Mouse (Mus musculus) lung, adult 2 months (tissue): ENCODE data around the gene Farp1. TPM values are rescaled to one million over a fixed set of nuclear protein-coding genes. Genes with fewer than 3 reads are reported as not detected.
A peak's percentile ranks its signal among the peaks of the same experiment; 100 is the strongest.

ENCODE experiments used
- DNase-seq: peaks from one replicate; pipeline ENCODE4 v3.0.0; 2022
- H3K4me1 ChIP-seq: fragments of 200-500 bp; 2 replicates; pipeline ENCODE4 v1.6.1; 2011; ENCODE audit warnings: low read length; ENCODE audit not compliant: control insufficient read depth, insufficient read depth
- H3K4me3 ChIP-seq: fragments of 200-500 bp; replicated peaks from 2 replicates; pipeline ENCODE3; 2011; ENCODE audit warnings: low read depth, mild to moderate bottlenecking, control low read depth, low read length; ENCODE audit errors: extremely low read depth
- CTCF ChIP-seq: fragments of 200-500 bp; IDR thresholded peaks from 2 replicates; pipeline ENCODE4 v1.5.1; 2011; ENCODE audit warnings: mild to moderate bottlenecking, low read length, control low read depth; ENCODE audit not compliant: insufficient read depth
- POLR2A ChIP-seq: fragments of 200-500 bp; IDR thresholded peaks from 2 replicates; pipeline ENCODE4 v1.6.1; 2011; ENCODE audit warnings: low read depth, mild to moderate bottlenecking, control low read depth, low read length, borderline replicate concordance; ENCODE audit errors: extremely low read depth
- WGBS: fragments of 180-500 bp; shearing (Covaris S2); methylation state at CpG from one replicate; pipeline ENCODE4 v1.1.7; 2018; 5-methylcytosine and 5-hydroxymethylcytosine counted together
- polyA plus RNA-seq: library from polyadenylated mRNA; depleted of rRNA; stranded (reverse); fragments of >200 nt; gene quantifications from 2 replicates; pipeline ENCODE4 v1.2.3, GENCODE M21; 2012

Farp1 gene
- polyA plus RNA-seq, 1 experiment, result 42.3 TPM

DNA sequence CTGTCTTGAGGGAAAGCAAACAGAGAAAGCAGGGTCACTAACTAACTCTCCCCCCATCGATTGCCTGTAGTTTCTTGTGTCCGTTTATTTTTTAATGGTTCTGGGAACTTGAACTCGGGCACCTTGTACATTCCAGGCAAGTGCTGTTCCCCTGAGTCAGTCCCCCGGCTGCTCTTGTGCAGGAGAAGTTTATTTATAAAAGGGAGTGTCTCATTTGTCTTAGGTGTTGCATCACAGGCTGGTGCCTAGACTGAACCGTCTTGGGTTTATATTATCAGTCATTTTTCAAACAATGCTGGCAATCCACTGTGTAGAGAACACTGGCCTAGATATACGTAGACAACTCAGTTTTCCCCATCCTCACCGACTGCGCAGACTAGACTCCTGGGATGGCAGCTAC lies 204.4 kb downstream of the Farp1 start:
- 23% methylated on average over 8 of the region's 8 CpGs for WGBS
- H3K4me3 ChIP-seq, result no peak overlapping the region
- no peak for DNase-seq
- H3K4me1 ChIP-seq, result peaks cover 6% of the 10 kb centered on the region; the same call in 1 of the 2 replicates
- TF ChIP-seq CTCF (no peak), POLR2A (no peak)

DNA sequence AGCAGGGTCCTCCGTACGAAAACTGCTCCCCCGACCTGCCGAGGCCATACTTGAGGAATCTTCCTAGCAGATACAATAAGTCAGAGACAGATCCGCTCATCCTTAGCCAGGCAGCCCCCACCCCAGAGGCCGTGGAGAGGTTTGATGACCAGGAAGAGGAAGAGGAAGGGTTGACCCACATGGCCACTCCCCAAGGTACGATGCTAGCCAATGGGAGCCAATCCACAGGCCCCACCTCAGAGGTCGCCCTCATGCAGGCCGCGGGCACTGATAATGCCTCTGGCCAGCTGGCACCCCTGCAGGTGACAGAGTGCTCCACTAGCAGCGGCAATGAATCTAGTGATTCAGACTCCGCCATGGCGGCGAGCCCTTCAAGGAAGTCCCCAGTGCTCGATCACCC lies 209.1 kb downstream of the Farp1 start:
- no peak for TF ChIP-seq CTCF
- TF ChIP-seq POLR2A, result no peak
- H3K4me3 ChIP-seq, result no peak overlapping the region
- H3K4me1 ChIP-seq, result peaks cover 10% of the 10 kb centered on the region
- no peak for DNase-seq
- WGBS, result 95% methylated on average over 15 of the region's 15 CpGs

GRCm38 (mm10) chr14:121246048-121246731 lies 211.2 kb downstream of the Farp1 start:
- TF ChIP-seq CTCF (no peak), POLR2A (no peak)
- 68% methylated on average over 14 of the region's 14 CpGs for WGBS
- Histone ChIP-seq H3K4me1 (peaks cover 4% of the 10 kb centered on the region; the same call in 1 of the 2 replicates), H3K4me3 (no peak overlapping the region)
- peak; percentile 29 for DNase-seq

DNA sequence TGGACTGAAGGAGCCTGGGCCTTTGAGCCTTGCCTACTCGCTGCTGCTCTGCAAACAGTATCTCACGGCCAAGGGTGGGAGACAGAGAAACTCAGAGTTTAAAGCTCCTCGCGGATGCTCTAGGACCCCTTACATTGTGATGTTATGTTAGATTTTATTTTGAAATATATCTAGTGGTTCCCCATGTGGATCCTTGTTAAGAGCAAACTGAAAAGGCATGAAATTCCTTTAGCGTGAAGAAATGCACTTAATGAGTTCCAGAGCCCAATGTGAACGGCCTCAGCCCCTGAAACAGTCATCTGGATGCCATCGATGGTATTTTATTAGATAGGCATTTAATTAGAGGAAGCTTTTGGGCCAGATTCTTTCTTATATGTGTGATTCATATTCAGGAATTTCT lies 212.3 kb downstream of the Farp1 start:
- WGBS, result 69% methylated on average over 7 of the region's 7 CpGs
- H3K4me1 ChIP-seq, result peaks cover 4% of the 10 kb centered on the region; the same call in 1 of the 2 replicates
- no peak for DNase-seq
- TF ChIP-seq POLR2A (no peak), CTCF (no peak)
- no peak overlapping the region for H3K4me3 ChIP-seq

GRCm38 (mm10) chr14:121248346-121248745 lies 213.3 kb downstream of the Farp1 start:
- 69% methylated on average over 5 of the region's 5 CpGs for WGBS
- Histone ChIP-seq H3K4me1 (peaks cover 4% of the 10 kb centered on the region; the same call in 1 of the 2 replicates), H3K4me3 (no peak overlapping the region)
- no peak for TF ChIP-seq CTCF
- no peak for TF ChIP-seq POLR2A
- DNase-seq, result no peak

DNA sequence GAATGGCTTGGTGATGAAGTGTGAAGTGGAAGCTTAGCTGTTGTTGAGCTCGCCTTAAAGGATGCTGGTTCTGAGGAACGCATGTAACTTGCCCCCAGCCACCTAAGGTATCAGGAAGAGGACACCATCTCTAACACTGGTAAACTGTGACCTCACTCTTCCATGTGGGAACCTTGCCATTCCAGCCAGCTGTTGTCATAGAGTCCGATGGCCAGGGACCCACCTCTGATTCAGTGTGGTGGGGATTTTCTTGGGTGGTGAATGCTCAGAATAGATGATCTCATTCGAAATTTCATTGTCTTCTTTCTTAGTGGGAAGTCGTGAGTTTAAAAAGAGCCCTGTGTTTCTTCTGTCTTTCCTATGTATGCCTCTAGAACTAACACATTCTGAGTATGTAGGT lies 216.1 kb downstream of the Farp1 start:
- DNase-seq, result no peak
- no peak overlapping the region for H3K4me3 ChIP-seq
- H3K4me1 ChIP-seq, result peaks cover 4% of the 10 kb centered on the region; the same call in 1 of the 2 replicates
- TF ChIP-seq POLR2A (no peak), CTCF (no peak)
- WGBS, result 68% methylated on average over 5 of the region's 5 CpGs

DNA sequence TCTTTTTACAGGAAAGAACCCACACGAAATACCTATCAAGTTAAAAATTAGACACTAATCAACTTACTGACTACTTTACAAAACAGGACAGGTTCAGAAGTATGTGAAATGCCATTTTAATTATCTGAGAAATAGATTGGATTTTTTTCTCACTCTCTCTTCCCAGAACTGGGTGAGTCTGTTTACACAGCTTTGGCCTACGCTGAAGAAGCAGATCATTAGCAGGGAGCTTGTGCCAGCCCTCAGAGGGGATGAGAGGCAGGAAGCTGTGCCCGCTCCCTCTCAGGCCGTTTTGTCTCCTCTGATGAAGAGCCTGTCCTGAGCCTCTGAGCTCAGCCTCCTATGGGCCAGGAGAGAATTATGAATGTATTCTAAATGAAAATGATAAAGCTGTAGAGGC lies 216.7 kb downstream of the Farp1 start:
- 31% methylated on average over 4 of the region's 4 CpGs for WGBS
- no peak overlapping the region for H3K4me3 ChIP-seq
- H3K4me1 ChIP-seq, result peaks cover 4% of the 10 kb centered on the region; the same call in 1 of the 2 replicates
- TF ChIP-seq CTCF, result no peak
- no peak for TF ChIP-seq POLR2A
- no peak for DNase-seq

GRCm38 (mm10) chr14:121252542-121252941 lies 217.5 kb downstream of the Farp1 start:
- no peak for DNase-seq
- no peak for TF ChIP-seq POLR2A
- no peak for TF ChIP-seq CTCF
- Histone ChIP-seq H3K4me1 (no peaks in the 10 kb centered on the region), H3K4me3 (no peak overlapping the region)
- WGBS, result 83% methylated on average over 10 of the region's 10 CpGs

- no peaks in the 10 kb centered on the region for H3K4me1 ChIP-seq
- DNase-seq, result no peak
- 87% methylated on average over 10 of the region's 10 CpGs for WGBS
- no peak for TF ChIP-seq POLR2A
- no peak overlapping the region for H3K4me3 ChIP-seq
Measured at GRCm38 (mm10) chr14:121254869-121255268, 219.9 kb downstream of the Farp1 start.

DNA sequence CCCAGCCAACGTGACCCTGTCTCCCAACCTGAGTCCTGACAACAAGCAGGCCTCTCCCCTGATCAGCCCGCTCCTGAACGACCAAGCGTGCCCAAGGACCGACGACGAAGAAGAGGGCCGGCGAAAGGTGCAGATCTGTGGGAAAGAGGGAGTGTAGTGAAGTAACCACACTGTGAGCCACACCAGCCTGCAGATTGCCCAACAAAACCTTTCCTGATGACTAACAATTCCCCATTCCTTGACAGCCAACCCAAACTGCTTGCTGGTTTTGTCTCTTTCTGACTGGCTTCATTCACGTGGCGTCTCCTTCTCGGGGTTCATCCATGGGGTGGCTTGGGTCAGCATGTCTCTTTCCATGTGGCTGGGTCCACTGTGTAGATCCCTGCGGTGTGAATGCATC lies 220.5 kb downstream of the Farp1 start:
- Histone ChIP-seq H3K4me1 (no peaks in the 10 kb centered on the region), H3K4me3 (no peak overlapping the region)
- DNase-seq, result no peak
- WGBS, result 86% methylated on average over 13 of the region's 13 CpGs
- TF ChIP-seq POLR2A (no peak), CTCF (no peak)
